Mouse (Mus musculus) splenic B cell, adult 2 months (primary cell): ENCODE results near the gene Trnau1ap.

Experiments
- DNase-seq: peaks from one replicate; pipeline ENCODE4 v3.0.0-alpha.2; 2011; ENCODE audit warnings: low read depth, low spot score
- H3K27me3 ChIP-seq: 2 replicates; pipeline ENCODE4 v1.6.1; 2012; ENCODE audit warnings: mild to moderate bottlenecking, low read length, moderate library complexity, mixed read lengths; ENCODE audit not compliant: control insufficient read depth, poor library complexity, insufficient read depth, severe bottlenecking
- H3K36me3 ChIP-seq: 2 replicates; pipeline ENCODE4 v1.6.1; 2012; ENCODE audit warnings: mild to moderate bottlenecking, low read length, moderate library complexity, mixed read lengths; ENCODE audit not compliant: control insufficient read depth, poor library complexity, insufficient read depth, severe bottlenecking

Gene Trnau1ap

DNA sequence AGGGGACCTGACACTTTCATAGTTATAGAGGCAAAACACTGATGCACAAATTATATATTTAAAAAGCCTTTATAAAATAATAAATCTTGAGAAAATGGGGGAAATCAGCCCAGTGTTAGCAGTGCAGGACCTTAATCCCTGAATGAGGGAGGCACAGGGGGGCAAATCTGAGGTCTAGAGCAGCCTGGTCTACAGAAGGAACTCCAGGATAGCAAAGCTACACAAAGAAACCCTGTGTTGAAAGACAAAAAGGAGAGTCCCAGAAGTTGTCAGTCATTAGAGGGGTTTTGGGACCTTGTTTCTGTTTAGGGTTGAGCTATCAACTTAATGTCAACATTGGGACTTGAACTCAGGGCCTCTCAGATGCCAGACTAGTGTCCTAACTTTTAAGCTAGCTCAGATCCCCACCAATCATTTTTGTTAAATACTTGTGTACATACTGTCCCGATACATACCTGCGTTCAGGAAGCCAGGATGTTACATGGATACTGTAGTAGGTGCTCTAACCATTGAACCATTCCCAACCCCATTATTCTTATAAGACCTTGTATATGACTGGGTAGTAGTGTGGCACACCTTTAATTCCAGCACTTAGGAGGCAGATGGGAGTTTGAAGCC lies 20.9 kb upstream of the Trnau1ap start:
- Histone ChIP-seq H3K36me3 (peaks cover 3% of the 10 kb centered on the region; the same call in 1 of the 2 replicates), H3K27me3 (no peaks in the 10 kb centered on the region)
- DNase-seq: no peak

DNA sequence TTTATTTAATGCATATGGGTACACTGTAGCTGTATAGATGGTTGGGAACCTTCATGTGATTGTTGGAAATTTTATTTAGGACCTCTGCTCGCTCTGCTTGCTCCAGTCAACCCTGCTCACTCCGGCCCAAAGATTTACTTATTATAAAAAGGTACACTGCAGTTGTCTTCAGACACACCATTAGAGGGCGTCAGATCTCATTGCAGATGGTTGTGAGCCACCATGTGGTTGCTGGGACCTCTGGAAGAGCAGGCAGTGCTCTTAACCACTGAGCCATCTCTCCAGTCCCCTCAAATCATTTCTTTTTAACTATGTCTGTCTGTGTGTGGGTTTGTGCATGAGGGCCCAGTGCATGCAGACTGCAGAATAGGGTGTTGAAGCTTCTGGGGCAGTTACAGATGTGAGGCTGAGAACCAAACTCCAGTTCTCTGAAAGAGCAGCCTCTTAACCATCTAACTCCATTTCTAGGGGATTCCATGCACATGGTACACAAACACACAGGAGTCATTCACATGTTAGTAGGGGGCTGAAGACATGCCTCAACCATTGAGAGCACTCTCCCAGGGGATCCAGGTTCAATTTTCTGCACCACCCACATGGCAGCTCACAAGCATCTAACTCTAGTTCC lies 20.3 kb upstream of the Trnau1ap start:
- no peaks in the 10 kb centered on the region for H3K27me3 ChIP-seq
- no peak for DNase-seq
- H3K36me3 ChIP-seq: peaks cover 3% of the 10 kb centered on the region; the same call in 1 of the 2 replicates

DNA sequence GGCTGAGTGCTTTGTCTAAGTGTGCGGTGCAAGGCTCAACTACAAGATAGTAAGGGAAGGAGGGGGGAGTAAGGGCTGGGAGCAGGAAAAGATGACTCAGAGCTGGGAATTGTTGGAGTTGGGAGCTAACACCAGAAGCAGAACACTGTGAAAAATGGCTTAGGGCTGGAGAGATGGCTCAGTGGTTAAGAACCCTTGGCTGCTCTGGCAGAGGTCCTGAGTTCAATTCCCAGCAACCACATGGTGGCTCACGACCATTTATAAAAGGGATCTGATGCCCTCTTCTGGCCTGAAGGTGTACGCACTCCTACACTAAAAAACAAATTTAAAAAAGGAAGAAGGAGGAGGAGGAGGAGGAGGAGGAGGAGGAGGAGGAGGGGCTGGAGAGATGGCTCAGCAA lies 17.3 kb upstream of the Trnau1ap start:
- Histone ChIP-seq H3K27me3 (no peaks in the 10 kb centered on the region), H3K36me3 (peaks cover 3% of the 10 kb centered on the region; the same call in 1 of the 2 replicates)
- peak; percentile 41 for DNase-seq

DNA sequence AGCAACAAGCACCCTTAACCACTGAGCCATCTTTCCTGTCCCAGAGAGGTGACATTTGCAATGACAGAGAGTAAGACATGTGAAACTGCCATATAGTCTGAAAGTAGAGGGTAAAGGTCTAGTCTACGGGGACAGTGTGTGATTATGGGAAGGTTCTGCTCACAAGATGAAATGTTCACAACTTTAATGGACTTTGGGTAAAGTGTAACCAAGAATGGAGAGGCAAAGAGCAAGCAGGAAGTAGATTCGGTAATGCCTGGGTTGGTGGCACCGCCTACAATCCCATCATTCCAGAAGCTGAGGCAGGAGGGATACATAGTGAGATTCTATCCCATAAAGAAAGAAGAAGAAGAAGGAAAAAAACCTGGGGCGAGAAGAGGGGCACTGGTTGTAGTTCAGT lies 16.9 kb upstream of the Trnau1ap start:
- no peaks in the 10 kb centered on the region for H3K27me3 ChIP-seq
- no peak for DNase-seq
- peaks cover 3% of the 10 kb centered on the region; the same call in 1 of the 2 replicates for H3K36me3 ChIP-seq

DNA sequence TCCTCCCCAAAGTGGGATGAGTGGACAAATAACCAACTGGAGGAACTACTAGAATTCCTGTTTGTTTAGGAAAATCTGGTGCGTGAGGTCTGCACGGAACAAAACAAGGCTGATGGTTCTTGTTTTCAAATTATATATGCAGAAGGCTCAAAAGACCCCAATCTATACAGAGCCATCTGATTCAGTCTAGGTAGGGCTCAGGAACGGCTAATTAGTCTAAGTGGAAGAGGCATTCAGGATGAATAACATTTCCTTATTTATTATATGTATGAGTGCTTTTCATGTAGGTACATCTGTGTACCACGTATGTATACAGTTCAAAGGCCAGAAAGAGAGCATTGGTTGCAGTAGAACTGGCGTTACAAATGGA lies 16.5 kb upstream of the Trnau1ap start:
- Histone ChIP-seq H3K36me3 (peaks cover 3% of the 10 kb centered on the region; the same call in 1 of the 2 replicates), H3K27me3 (no peaks in the 10 kb centered on the region)
- no peak for DNase-seq

DNA sequence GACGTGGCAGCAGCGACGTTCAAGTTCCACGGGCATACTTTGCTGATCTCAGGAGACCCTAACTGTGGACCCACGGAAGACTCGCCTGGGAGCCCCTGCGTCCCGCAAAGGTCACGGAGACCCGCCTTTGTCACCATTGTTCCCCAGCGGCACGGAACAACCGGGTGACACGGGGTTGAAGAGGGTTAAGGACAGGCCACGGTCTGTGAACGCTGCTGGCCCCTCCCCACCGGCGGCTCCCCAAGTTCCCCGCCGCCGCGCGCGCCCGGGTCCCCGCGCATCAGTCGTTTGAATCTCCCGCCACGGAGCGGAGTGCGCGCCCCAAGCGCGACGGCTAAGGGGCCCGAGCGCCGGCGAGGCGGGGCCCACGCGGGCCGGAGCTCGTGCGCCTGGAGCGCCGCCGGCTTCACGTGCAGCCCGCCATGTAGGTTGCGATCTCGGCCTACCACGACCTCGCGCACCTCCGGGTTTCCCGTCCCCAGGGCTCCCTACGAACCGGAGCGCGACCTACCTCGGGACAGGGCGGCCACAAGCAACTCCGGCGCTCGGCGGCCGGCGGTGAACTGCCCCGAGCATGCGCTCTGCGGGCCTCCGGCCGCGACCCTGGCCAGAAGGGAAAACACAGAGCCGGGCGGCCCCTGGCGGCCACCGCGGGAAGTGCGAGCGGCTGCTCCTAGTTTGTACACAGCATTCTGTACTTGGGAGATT lies 16.0 kb upstream of the Trnau1ap start:
- peak; percentile 92 for DNase-seq
- Histone ChIP-seq H3K27me3 (no peaks in the 10 kb centered on the region), H3K36me3 (no peaks in the 10 kb centered on the region)

DNA sequence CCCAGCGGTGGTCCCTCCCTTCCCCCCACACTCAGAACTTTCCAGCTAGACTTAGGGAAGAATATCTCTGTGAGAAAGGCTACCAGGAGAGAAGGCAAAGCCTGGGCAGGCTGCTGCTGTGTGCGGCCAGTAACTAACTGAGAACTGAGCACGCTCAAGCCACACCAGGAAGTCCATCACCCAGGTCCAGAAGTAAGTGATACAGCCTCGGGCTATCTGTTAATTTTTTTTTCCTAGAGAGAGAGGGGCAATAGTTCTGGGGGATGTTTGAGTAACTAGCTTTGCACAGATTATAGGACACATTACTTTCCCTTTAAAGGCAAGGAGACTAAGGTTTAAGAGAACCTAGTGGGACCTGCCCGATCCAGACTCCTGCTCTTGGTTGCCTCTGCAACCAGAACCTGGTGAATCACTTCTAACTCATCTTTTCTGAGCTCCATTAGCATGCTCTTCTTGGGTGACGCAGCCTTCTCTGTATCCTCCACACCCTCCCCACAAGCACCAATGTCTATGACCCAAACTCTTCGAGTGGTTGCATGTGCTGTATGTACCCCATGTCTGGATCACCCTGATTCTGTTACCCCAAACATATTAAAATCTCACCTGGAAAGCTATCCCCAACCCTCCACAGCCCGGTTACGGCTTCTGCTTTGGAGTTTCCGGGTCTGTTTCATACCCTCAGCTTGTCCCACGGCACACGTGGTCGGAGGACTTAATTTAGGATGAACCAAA lies 15.2 kb upstream of the Trnau1ap start:
- no peaks in the 10 kb centered on the region for H3K36me3 ChIP-seq
- DNase-seq: peak; percentile 20
- H3K27me3 ChIP-seq: no peaks in the 10 kb centered on the region

DNA sequence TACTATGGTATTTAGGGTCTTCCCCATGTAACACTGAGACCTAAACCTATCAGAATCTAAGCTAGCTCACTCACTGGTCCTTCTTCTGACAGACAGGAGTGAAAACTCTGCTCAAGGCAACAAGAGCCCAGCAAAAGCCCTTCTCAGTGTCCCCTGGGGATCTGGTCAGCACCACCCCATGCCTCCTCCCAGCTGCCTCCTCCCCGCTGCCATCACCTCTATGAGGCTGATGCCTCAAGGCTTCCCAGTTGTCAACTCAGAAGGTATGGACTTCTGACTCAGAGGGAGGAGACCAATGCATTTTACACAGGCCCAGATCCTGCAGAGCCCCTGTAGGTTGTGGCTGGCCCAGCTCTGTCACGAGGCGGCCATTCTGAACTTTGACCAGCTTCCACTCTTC lies 12.1 kb upstream of the Trnau1ap start:
- no peak for DNase-seq
- Histone ChIP-seq H3K27me3 (no peaks in the 10 kb centered on the region), H3K36me3 (no peaks in the 10 kb centered on the region)

DNA sequence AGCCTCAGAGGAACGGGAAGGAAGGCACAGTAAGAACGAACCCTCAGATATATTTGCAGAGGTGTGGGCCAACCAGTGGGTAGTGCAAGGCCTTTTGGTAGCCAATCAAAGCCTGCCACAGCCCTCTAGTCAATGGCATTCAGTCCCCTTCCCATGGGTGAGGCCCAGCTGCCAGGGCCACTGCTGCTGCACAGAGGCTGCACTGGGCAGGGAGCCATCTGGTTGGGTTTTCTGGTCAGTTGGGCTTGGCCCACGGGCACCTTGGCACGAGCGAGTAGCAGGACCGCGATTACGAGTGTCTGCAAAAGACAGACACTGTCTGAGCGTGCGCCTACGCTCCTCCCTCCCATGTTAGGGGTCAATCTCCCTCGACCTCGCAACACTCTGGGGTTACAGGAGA lies 9.6 kb upstream of the Trnau1ap start:
- Histone ChIP-seq H3K36me3 (no peaks in the 10 kb centered on the region; the same call in 1 of the 2 replicates), H3K27me3 (no peaks in the 10 kb centered on the region)
- DNase-seq: no peak

DNA sequence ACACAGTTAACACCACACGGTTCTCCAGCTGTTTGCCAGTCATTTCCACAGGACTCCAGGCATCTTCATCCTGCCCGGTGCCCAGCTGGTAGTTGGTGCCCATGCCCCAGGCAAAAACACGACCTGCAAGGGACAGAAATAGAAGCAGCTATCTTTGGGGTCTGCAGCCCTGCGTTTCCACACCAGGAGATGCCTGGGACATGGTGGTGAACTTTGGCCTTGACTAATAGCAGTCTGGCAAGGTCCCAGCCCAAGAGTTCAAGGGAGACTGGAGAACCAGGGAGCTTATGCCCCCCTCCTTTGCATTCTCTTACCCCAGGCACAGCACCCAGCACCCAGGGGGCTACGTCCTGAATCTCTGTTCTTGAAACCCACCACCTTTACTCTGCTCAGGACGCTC lies 3.5 kb upstream of the Trnau1ap start:
- Histone ChIP-seq H3K36me3 (no peaks in the 10 kb centered on the region; the same call in 1 of the 2 replicates), H3K27me3 (no peaks in the 10 kb centered on the region)
- no peak for DNase-seq

DNA sequence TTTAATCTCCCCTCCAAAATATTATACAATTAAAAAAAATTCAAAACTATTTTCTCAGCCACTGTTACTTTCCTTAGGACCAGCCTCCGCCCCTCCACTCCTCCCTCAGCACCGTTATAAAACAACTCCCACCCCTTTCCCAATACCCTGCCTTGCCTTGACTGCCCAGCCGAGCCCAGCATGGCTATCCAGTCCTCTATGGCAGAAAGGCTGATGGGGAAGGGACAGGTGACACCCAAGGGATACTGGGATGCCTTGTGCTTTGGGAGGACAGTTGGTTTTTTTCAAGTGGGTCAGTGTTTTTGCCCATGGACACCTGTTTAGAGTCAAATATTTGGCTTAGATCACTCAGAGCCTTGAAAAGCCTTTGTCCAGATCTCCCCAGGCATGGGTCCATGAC lies 2.6 kb upstream of the Trnau1ap start:
- DNase-seq: no peak
- H3K27me3 ChIP-seq: no peaks in the 10 kb centered on the region
- H3K36me3 ChIP-seq: no peaks in the 10 kb centered on the region; the same call in 1 of the 2 replicates

DNA sequence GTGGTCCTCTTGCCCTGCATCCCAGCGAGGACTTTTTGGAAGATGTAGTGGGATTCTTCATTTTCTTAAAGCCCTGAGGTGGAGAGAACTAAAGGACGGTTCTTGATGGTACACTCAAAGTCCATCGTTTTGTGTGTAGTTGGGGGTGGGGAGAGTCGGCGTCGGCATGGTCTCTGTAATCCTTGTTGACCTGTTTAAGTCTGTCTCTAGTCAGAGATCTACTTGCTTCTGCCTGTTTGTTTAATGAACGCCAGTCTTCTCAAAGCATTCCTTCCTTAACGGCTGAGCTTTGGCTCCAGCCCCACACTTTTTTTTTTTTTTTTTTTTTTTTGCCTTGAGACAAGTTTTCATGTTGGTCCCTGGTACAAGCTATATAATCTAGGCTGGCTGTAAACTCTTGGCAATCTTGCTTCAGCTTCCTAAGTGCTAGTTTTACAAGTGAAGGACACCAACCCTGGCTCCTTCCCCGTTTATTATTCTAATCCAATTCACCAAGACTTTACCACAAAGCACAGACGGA lies 557 bp upstream of the Trnau1ap start:
- no peak for DNase-seq
- Histone ChIP-seq H3K36me3 (no peaks in the 10 kb centered on the region), H3K27me3 (no peaks in the 10 kb centered on the region)

DNA sequence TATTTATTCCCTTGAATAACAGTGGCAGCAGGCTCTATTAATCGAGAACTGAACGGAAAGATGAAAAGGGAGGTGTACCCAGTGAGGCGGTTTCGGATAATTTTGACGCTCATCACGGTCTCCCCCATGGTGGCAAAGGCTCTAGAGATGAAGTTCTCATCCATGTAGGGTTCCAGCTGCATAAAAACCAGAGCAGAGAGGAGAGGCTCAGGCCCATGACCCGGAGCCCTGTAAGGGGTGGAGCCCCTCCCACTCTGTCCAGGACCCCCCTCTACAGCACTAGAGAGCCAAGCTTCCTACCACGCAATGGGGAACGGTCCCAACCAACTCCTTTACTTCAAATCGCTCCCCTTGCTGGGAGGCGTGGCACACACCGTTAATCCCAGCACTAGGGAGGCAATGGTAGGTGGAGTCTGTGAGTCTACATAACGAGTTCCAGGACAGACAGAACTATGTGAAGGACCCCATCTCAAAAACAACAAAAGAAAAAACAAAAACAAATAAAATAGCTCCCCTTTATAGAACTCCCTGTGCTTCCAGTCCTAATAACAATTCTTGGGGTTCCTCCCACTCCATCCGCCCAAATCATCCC lies 851 bp downstream of the Trnau1ap start:
- Histone ChIP-seq H3K27me3 (no peaks in the 10 kb centered on the region), H3K36me3 (peaks cover 1% of the 10 kb centered on the region)
- DNase-seq: no peak

DNA sequence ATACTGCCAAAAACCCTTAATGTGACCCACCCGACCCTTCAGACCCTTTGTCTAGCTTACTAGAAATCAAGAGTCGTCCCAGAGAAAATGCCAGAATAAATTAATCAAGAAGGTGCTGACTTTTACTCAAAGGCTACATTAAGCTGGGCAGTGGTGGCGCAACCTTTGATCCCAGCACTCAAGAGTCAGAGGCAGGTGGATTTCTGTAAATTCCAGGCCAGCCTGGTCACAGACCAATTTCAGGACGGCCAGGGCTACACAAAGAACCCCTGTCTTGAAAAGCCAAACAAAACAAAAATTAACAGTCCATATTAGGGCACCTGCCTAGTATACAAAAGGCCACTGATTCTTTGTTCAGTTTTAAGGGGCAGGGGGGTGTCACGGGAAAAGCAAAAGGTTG lies 2.9 kb downstream of the Trnau1ap start:
- no peak for DNase-seq
- H3K27me3 ChIP-seq: no peaks in the 10 kb centered on the region
- H3K36me3 ChIP-seq: peaks cover 1% of the 10 kb centered on the region
